Mouse (Mus musculus) bone marrow, adult 2 months (tissue): ENCODE results near the gene Cttn. TPM values are rescaled to one million over a fixed set of nuclear protein-coding genes. Genes with fewer than 3 reads are reported as not detected.

Experiments used
- H3K27ac ChIP-seq: fragments of 200-500 bp; 2 replicates; pipeline ENCODE4 v1.5.1; 2012; ENCODE audit warnings: low read depth, mild to moderate bottlenecking, control low read depth, inconsistent platforms, low read length; ENCODE audit not compliant: control insufficient read depth, poor library complexity, insufficient read depth
- H3K4me1 ChIP-seq: fragments of 200-500 bp; 2 replicates; pipeline ENCODE4 v1.6.1; 2011; ENCODE audit warnings: low read length; ENCODE audit not compliant: control insufficient read depth, insufficient read depth
- H3K4me3 ChIP-seq: fragments of 200-500 bp; replicated peaks from 2 replicates; pipeline ENCODE3; 2011; ENCODE audit warnings: mild to moderate bottlenecking, low read depth, low read length, control low read depth; ENCODE audit not compliant: control insufficient read depth
- CTCF ChIP-seq: fragments of 200-500 bp; IDR thresholded peaks from 2 replicates; pipeline ENCODE4 v1.5.1; 2011; ENCODE audit warnings: low read length, control low read depth; ENCODE audit not compliant: control insufficient read depth, insufficient read depth
- POLR2A ChIP-seq: fragments of 200-500 bp; IDR thresholded peaks from 2 replicates; pipeline ENCODE4 v1.6.1; 2011; ENCODE audit warnings: low read depth, mild to moderate bottlenecking, control low read depth, low read length, borderline replicate concordance; ENCODE audit not compliant: control insufficient read depth
- WGBS: fragments of 180-500 bp; shearing (Covaris S2); methylation state at CpG from one replicate; pipeline ENCODE4 v1.1.7; 2018; 5-methylcytosine and 5-hydroxymethylcytosine counted together
- polyA plus RNA-seq: library from polyadenylated mRNA; stranded (reverse); fragments of >200 nt; gene quantifications from 2 replicates; pipeline ENCODE4 v1.2.4, GENCODE M21; 2011; ENCODE audit warnings: low replicate concordance; ENCODE audit not compliant: missing spikeins, insufficient read depth, insufficient read length

Cttn gene
- polyA plus RNA-seq, 1 experiment, result 37.5 TPM

GRCm38 (mm10) chr7:144415795-144416194 is 55.0 kb downstream of the Cttn start:
- Histone ChIP-seq H3K4me1 (no peaks in the 10 kb centered on the region), H3K27ac (no peak overlapping the region)
- 65% methylated on average over 4 of the region's 4 CpGs for WGBS

GRCm38 (mm10) chr7:144414632-144415031 is 56.2 kb downstream of the Cttn start:
- TF ChIP-seq CTCF (no peak), POLR2A (no peak)
- Histone ChIP-seq H3K4me1 (no peaks in the 10 kb centered on the region), H3K4me3 (no peak overlapping the region), H3K27ac (no peak overlapping the region)
- WGBS, result 80% methylated on average over 5 of the region's 5 CpGs

More at GRCm38 (mm10) chr7:144415795-144416194, 55.0 kb downstream of the Cttn start:
- H3K4me3 ChIP-seq, result no peak overlapping the region
- no peak for TF ChIP-seq CTCF
- no peak for TF ChIP-seq POLR2A

GRCm38 (mm10) chr7:144411967-144412906 is 58.6 kb downstream of the Cttn start:
- Histone ChIP-seq H3K27ac (no peak overlapping the region), H3K4me1 (no peaks in the 10 kb centered on the region), H3K4me3 (no peak overlapping the region)
- TF ChIP-seq CTCF, result no peak
- TF ChIP-seq POLR2A, result no peak
- 59% methylated on average over 22 of the region's 22 CpGs for WGBS

- TF ChIP-seq CTCF, result no peak
- TF ChIP-seq POLR2A, result no peak
- no peaks in the 10 kb centered on the region for H3K4me1 ChIP-seq
- H3K4me3 ChIP-seq, result no peak overlapping the region
- 80% methylated on average over 18 of the region's 18 CpGs for WGBS
- no peak overlapping the region for H3K27ac ChIP-seq
Measured at GRCm38 (mm10) chr7:144409682-144410081, 61.1 kb downstream of the Cttn start.

- WGBS, result 64% methylated on average over 2 of the region's 2 CpGs
- TF ChIP-seq POLR2A, result no peak
- no peak for TF ChIP-seq CTCF
- no peak overlapping the region for H3K4me3 ChIP-seq
- no peak overlapping the region for H3K27ac ChIP-seq
- no peaks in the 10 kb centered on the region for H3K4me1 ChIP-seq
Measured at GRCm38 (mm10) chr7:144408464-144409000, 62.3 kb downstream of the Cttn start.

- WGBS, result 48% methylated on average over 4 of the region's 4 CpGs
- Histone ChIP-seq H3K4me3 (no peak overlapping the region), H3K4me1 (no peaks in the 10 kb centered on the region), H3K27ac (no peak overlapping the region)
- TF ChIP-seq CTCF (no peak), POLR2A (no peak)
Measured at GRCm38 (mm10) chr7:144407675-144408074, 63.1 kb downstream of the Cttn start.

GRCm38 (mm10) chr7:144402492-144402891 is 68.3 kb downstream of the Cttn start:
- H3K4me1 ChIP-seq, result no peaks in the 10 kb centered on the region
- no peak overlapping the region for H3K4me3 ChIP-seq
- WGBS, result 66% methylated on average over 4 of the region's 4 CpGs
- H3K27ac ChIP-seq, result no peak overlapping the region
- TF ChIP-seq CTCF (no peak), POLR2A (no peak)

- no peak for TF ChIP-seq CTCF
- TF ChIP-seq POLR2A, result no peak
- no peak overlapping the region for H3K27ac ChIP-seq
- 65% methylated on average over 6 of the region's 6 CpGs for WGBS
- no peaks in the 10 kb centered on the region for H3K4me1 ChIP-seq
- no peak overlapping the region for H3K4me3 ChIP-seq
Measured at GRCm38 (mm10) chr7:144391727-144392126, 79.1 kb downstream of the Cttn start.

- Histone ChIP-seq H3K4me3 (no peak overlapping the region), H3K4me1 (no peaks in the 10 kb centered on the region), H3K27ac (no peak overlapping the region)
- TF ChIP-seq CTCF, result no peak
- TF ChIP-seq POLR2A, result no peak
- 74% methylated on average over 8 of the region's 8 CpGs for whole genome bisulfite sequencing
Measured at GRCm38 (mm10) chr7:144390676-144391075, 80.1 kb downstream of the Cttn start.
